Mouse (Mus musculus): ENCODE measurements around the gene Psme1. TPM values are rescaled to one million over a fixed set of nuclear protein-coding genes. Genes with fewer than 3 reads are reported as not detected.

Gene Psme1
- polyA plus RNA-seq, 1 experiment from 2014 or later: 235 TPM

DNA sequence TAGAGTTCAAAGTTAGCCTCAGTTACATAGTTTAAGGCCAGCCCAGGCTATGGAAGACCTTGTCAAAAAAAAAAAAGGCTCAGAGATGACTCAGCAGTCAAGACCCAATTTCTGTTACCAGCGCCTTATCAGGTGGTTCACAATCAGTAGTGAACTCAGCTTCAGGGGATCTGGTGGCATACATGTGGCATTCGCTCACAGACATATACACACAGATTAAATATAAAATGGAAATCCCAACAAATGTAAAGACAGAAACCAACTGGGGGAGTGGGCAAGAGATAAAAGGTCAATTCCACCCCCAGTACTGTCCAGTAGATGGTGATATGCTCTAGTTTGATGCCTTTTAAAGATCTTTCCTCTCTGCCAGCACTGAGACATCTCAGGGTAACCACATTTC is 8.2 kb downstream of the Psme1 start:
- H3K9ac ChIP-seq (ENCODE audit: low read depth, low read length): peak overlapping the region; percentile 7; the same call in 1 of the 2 replicates
- H3K27me3 ChIP-seq (ENCODE audit: control insufficient read depth, insufficient read depth, low read length): no peaks in the 10 kb centered on the region
- H3K36me3 ChIP-seq (ENCODE audit: control insufficient read depth, insufficient read depth, low read length): 0 out of 2 replicates have a peak, but pooled peaks cover 2% of the 10 kb centered on the region
- peaks cover 15% of the 10 kb centered on the region for H3K4me1 ChIP-seq (ENCODE audit: control insufficient read depth, insufficient read depth, low read length)
- no peak for ATAC-seq (replicated peaks; ENCODE audit: insufficient number of reproducible peaks, low FRiP score, low TSS enrichment)
- no peaks in the 10 kb centered on the region for H3K9me3 ChIP-seq (replicated peaks; ENCODE audit: control insufficient read depth, low read length)
- 70% methylated on average over 2 of the region's 2 CpGs for WGBS (ENCODE audit: insufficient replicate concordance)
- peak overlapping the region; percentile 64 for H3K27ac ChIP-seq (ENCODE audit: low read depth, low read length)
- H3K4me3 ChIP-seq (ENCODE audit: low read depth, low read length): no peak overlapping the region
- no peak overlapping the region for H3K4me2 ChIP-seq

GRCm38 (mm10) chr14:55589271-55589670 is 11.3 kb downstream of the Psme1 start:
- no peak overlapping the region for H3K27ac ChIP-seq (ENCODE audit: low read depth, low read length)
- H3K4me2 ChIP-seq: no peak overlapping the region
- peaks cover 4% of the 10 kb centered on the region; the same call in 1 of the 2 replicates for H3K36me3 ChIP-seq (ENCODE audit: control insufficient read depth, insufficient read depth, low read length)
- no peak overlapping the region for H3K4me3 ChIP-seq (ENCODE audit: low read depth, low read length)
- peaks cover 28% of the 10 kb centered on the region for H3K4me1 ChIP-seq (ENCODE audit: control insufficient read depth, insufficient read depth, low read length)
- no peaks in the 10 kb centered on the region for H3K27me3 ChIP-seq (ENCODE audit: control insufficient read depth, insufficient read depth, low read length)
- H3K9me3 ChIP-seq (replicated peaks; ENCODE audit: control insufficient read depth, low read length): no peaks in the 10 kb centered on the region
- no peak for ATAC-seq (replicated peaks; ENCODE audit: insufficient number of reproducible peaks, low FRiP score, low TSS enrichment)
- H3K9ac ChIP-seq (ENCODE audit: low read depth, low read length): no peak overlapping the region
- 90% methylated on average over 5 of the region's 5 CpGs for WGBS (ENCODE audit: insufficient replicate concordance)

DNA sequence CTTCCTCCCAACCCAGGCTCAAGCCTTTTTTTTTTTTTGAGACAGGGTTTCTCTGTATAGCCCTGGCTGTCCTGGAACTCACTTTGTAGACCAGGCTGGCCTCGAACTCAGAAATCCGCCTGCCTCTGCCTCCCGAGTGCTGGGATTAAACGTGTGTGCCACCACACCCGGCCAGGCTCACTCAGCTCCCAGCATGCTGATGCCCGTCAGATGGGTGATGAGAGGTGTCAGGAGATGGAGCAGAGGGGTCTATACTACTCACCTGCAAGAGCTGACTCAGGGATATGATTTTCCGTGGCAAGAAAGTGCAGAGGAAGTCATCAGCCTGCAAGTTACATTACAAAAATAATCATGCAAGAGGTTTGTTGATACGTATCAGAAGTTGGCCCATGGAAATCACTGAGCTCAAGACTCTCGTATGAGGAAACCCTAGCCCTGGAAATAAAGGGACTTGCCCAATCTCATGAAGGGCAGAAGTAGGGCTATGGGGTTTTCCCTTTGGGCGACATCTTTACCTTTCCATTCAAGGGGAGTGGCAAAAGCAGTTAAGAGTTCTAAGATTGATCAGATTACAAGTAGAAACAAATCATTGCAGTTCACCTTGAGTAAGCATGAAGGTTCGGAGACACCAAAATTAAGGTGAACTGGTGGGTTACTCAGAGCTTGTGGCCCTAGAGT is 12.0 kb downstream of the Psme1 start:
- H3K4me1 ChIP-seq (ENCODE audit: control insufficient read depth, insufficient read depth, low read length): peaks cover 23% of the 10 kb centered on the region
- H3K4me2 ChIP-seq: peak overlapping the region; percentile 98
- peak overlapping the region; percentile 98; the same call in 1 of the 2 replicates for H3K27ac ChIP-seq (ENCODE audit: low read depth, low read length)
- H3K4me3 ChIP-seq (ENCODE audit: low read depth, low read length): peak overlapping the region; percentile 78
- peaks cover 9% of the 10 kb centered on the region for H3K36me3 ChIP-seq (ENCODE audit: control insufficient read depth, insufficient read depth, low read length)
- 79% methylated on average over 11 of the region's 11 CpGs for WGBS (ENCODE audit: insufficient replicate concordance)
- peak overlapping the region; percentile 85; the same call in 1 of the 2 replicates for H3K9ac ChIP-seq (ENCODE audit: low read depth, low read length)
- H3K27me3 ChIP-seq (ENCODE audit: control insufficient read depth, insufficient read depth, low read length): no peaks in the 10 kb centered on the region
- no peak for ATAC-seq (replicated peaks; ENCODE audit: insufficient number of reproducible peaks, low FRiP score, low TSS enrichment)
- H3K9me3 ChIP-seq (replicated peaks; ENCODE audit: control insufficient read depth, low read length): no peaks in the 10 kb centered on the region

- 1% methylated on average over 22 of the region's 22 CpGs for WGBS (ENCODE audit: insufficient replicate concordance)
- no peaks in the 10 kb centered on the region for H3K27me3 ChIP-seq (ENCODE audit: control insufficient read depth, insufficient read depth, low read length)
- H3K4me1 ChIP-seq (ENCODE audit: control insufficient read depth, insufficient read depth, low read length): peaks cover 19% of the 10 kb centered on the region
- peak within 1 kb of the TSS; percentile 78 for H3K4me3 ChIP-seq (ENCODE audit: low read depth, low read length)
- H3K36me3 ChIP-seq (ENCODE audit: control insufficient read depth, insufficient read depth, low read length): peaks cover 17% of the 10 kb centered on the region
- peak within 1 kb of the TSS; percentile 85 for H3K9ac ChIP-seq (ENCODE audit: low read depth, low read length)
- peak within 1 kb of the TSS; percentile 98 for H3K4me2 ChIP-seq
- H3K9me3 ChIP-seq (replicated peaks; ENCODE audit: control insufficient read depth, low read length): no peaks in the 10 kb centered on the region
- ATAC-seq (replicated peaks; ENCODE audit: insufficient number of reproducible peaks, low FRiP score, low TSS enrichment): peak; percentile 96
- H3K27ac ChIP-seq (ENCODE audit: low read depth, low read length): peak within 1 kb of the TSS; percentile 98
These were observed 12.9 kb downstream of the Psme1 start, which contains the start of gene Psme2 for GRCm38 (mm10) chr14:55590748-55591330. Gene Psme2, minus strand, starts transcription at chr14:55591113.

- peak within 1 kb of the TSS; percentile 78 for H3K4me3 ChIP-seq (ENCODE audit: low read depth, low read length)
- H3K4me1 ChIP-seq (ENCODE audit: control insufficient read depth, insufficient read depth, low read length): peaks cover 19% of the 10 kb centered on the region
- H3K27me3 ChIP-seq (ENCODE audit: control insufficient read depth, insufficient read depth, low read length): no peaks in the 10 kb centered on the region
- peaks cover 17% of the 10 kb centered on the region for H3K36me3 ChIP-seq (ENCODE audit: control insufficient read depth, insufficient read depth, low read length)
- WGBS (ENCODE audit: insufficient replicate concordance): under 1% methylated on average over 27 of the region's 33 CpGs
- peak within 1 kb of the TSS; percentile 98 for H3K27ac ChIP-seq (ENCODE audit: low read depth, low read length)
- peak within 1 kb of the TSS; percentile 98 for H3K4me2 ChIP-seq
- ATAC-seq (replicated peaks; ENCODE audit: insufficient number of reproducible peaks, low FRiP score, low TSS enrichment): peak; percentile 86
- peak within 1 kb of the TSS; percentile 85 for H3K9ac ChIP-seq (ENCODE audit: low read depth, low read length)
- H3K9me3 ChIP-seq (replicated peaks; ENCODE audit: control insufficient read depth, low read length): no peaks in the 10 kb centered on the region
These were observed 13.5 kb downstream of the Psme1 start, which contains the start of gene Rnf31 for GRCm38 (mm10) chr14:55591331-55591891. Gene Rnf31, plus strand, starts transcription at chr14:55591708.

GRCm38 (mm10) chr14:55592226-55592625 is 14.3 kb downstream of the Psme1 start:
- H3K4me1 ChIP-seq (ENCODE audit: control insufficient read depth, insufficient read depth, low read length): peaks cover 19% of the 10 kb centered on the region
- WGBS (ENCODE audit: insufficient replicate concordance): 6% methylated on average over 16 of the region's 16 CpGs
- H3K27me3 ChIP-seq (ENCODE audit: control insufficient read depth, insufficient read depth, low read length): no peaks in the 10 kb centered on the region
- H3K9me3 ChIP-seq (replicated peaks; ENCODE audit: control insufficient read depth, low read length): no peaks in the 10 kb centered on the region
- peak overlapping the region; percentile 98 for H3K4me2 ChIP-seq
- peaks cover 17% of the 10 kb centered on the region for H3K36me3 ChIP-seq (ENCODE audit: control insufficient read depth, insufficient read depth, low read length)
- no peak for ATAC-seq (replicated peaks; ENCODE audit: insufficient number of reproducible peaks, low FRiP score, low TSS enrichment)
- peak overlapping the region; percentile 83 for H3K9ac ChIP-seq (ENCODE audit: low read depth, low read length)
- peak overlapping the region; percentile 78 for H3K4me3 ChIP-seq (ENCODE audit: low read depth, low read length)
- H3K27ac ChIP-seq (ENCODE audit: low read depth, low read length): peak overlapping the region; percentile 98

DNA sequence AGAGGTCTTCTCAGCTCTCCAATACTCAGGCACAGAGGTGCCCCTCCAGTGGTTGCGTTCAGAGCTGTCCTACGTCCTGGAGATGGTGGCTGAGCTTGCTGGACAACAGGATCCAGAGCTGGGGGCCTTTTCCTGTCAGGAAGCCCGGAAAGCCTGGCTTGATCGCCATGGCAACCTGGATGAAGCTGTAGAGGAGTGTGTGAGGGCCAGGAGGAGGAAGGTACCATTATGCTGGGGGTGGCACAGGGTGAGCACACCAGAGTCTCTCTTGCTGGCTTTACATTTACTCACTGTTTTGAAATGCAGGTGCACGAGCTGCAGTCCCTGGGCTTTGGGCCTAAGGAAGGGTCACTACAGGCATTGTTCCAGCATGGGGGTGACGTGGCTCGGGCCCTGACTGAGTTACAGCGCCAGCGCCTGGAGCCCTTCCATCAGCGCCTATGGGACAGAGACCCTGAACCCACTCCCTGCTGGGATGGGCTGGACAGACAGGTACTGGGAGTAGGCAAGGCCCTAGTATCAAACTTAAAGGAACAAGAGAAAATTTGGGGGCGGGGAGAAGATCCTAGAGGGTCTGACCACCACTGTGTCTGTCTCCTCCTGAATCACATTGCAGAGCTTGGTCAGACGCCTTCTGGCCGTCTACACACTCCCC is 18.2 kb downstream of the Psme1 start:
- Histone ChIP-seq H3K4me3 (ENCODE audit: low read depth, low read length) (no peak overlapping the region), H3K9ac (ENCODE audit: low read depth, low read length) (no peak overlapping the region), H3K27ac (ENCODE audit: low read depth, low read length) (no peak overlapping the region), H3K4me1 (ENCODE audit: control insufficient read depth, insufficient read depth, low read length) (peaks cover 13% of the 10 kb centered on the region), H3K9me3 (replicated peaks; ENCODE audit: control insufficient read depth, low read length) (no peaks in the 10 kb centered on the region), H3K27me3 (ENCODE audit: control insufficient read depth, insufficient read depth, low read length) (no peaks in the 10 kb centered on the region), H3K36me3 (ENCODE audit: control insufficient read depth, insufficient read depth, low read length) (peaks cover 34% of the 10 kb centered on the region), H3K4me2 (no peak overlapping the region)
- no peak for ATAC-seq (replicated peaks; ENCODE audit: insufficient number of reproducible peaks, low FRiP score, low TSS enrichment)
- WGBS (ENCODE audit: insufficient replicate concordance): 76% methylated on average over 13 of the region's 13 CpGs

All from heart, embryonic 11.5 days (tissue).